In the genomic region with DNA sequence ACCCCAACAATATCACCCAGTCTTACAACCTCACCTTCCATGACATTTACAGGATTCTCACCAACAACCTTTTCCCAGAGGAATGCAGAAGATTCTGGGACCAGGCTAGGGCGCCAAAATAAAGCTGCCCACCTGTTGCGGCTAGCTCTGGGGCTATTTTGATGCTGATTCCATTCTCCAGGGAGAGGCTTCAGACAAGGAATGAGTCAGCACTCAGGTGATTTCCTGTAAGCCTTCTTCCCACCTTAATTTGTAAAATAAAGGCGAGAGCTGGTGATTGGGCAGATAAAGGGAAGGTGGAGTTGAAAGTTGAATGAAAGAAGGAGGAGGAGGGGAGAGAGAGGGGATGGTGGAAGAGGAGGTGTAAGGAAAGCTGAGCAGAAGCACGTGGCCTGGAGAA, we compare ENCODE assay signal across 26 mouse cellular contexts. TPM values are rescaled to one million over a fixed set of nuclear protein-coding genes. Genes with fewer than 3 reads are reported as not detected.
DNase-seq lines count a peak whose midpoint lies in the region; TF ChIP-seq lines count a peak whose summit lies in the region.
"Had no signal": no experiment of that assay in that cellular context is flagged by ENCODE, and none has a peak within 500 bp of the region (broad histone marks: within the 10 kb centered on the region; RNA-seq: fewer than 3 reads in every experiment).

No protein-coding gene starts in this region.

- H3K4me3 ChIP-seq in ES-Bruce4 (ENCODE audit: low read depth, low read length), result no peak overlapping the region
- H3K4me3 ChIP-seq in ES-E14 (ENCODE audit: insufficient read depth in 1 of 2, low read depth in 1 of 2, low read length in 2 of 2, poor library complexity in 1 of 2, severe bottlenecking in 1 of 2), result no peak overlapping the region
- no peak overlapping the region for H3K4me3 ChIP-seq in kidney, adult 2 months (ENCODE audit: insufficient read depth, low read depth, low read length)
- H3K4me3 ChIP-seq: embryonic facial prominence, embryonic 10.5 days; embryonic facial prominence, embryonic 12.5 days; forebrain, embryonic 13.5 days; forebrain, embryonic 15.5 days had no signal

- TF ChIP-seq POLR2A in ES-Bruce4 (IDR thresholded peaks at IDR 0.05; ENCODE audit: insufficient read depth, low read length), result no peak
- no peak for TF ChIP-seq POLR2A in kidney, adult 2 months (IDR thresholded peaks at IDR 0.05; ENCODE audit: low read depth, low read length)

- H3K4me1 ChIP-seq in ES-Bruce4 (ENCODE audit: control insufficient read depth, insufficient read depth, low read length), result peaks cover 3% of the 10 kb centered on the region
- no peaks in the 10 kb centered on the region for H3K4me1 ChIP-seq in ES-E14 (ENCODE audit: control insufficient read depth in 2 of 2, insufficient read depth in 2 of 2, low read length in 2 of 2, poor library complexity in 1 of 2)
- no peaks in the 10 kb centered on the region for H3K4me1 ChIP-seq in kidney, adult 2 months (ENCODE audit: control insufficient read depth, insufficient read depth, low read length)
- H3K4me1 ChIP-seq: embryonic facial prominence, embryonic 10.5 days; embryonic facial prominence, embryonic 12.5 days; forebrain, embryonic 13.5 days; forebrain, embryonic 15.5 days had no signal

- no peaks in the 10 kb centered on the region for H3K36me3 ChIP-seq in ES-Bruce4 (ENCODE audit: control insufficient read depth, insufficient read depth, low read length, poor library complexity, severe bottlenecking)
- H3K36me3 ChIP-seq in ES-E14 (ENCODE audit: control insufficient read depth, insufficient read depth, low read length, poor library complexity, severe bottlenecking), result no peaks in the 10 kb centered on the region
- H3K36me3 ChIP-seq in kidney, adult 2 months (ENCODE audit: control insufficient read depth, insufficient read depth, low read length), result no peaks in the 10 kb centered on the region
- H3K36me3 ChIP-seq: embryonic facial prominence, embryonic 10.5 days; embryonic facial prominence, embryonic 12.5 days; forebrain, embryonic 15.5 days had no signal

- 61% methylated on average over 4 of the region's 4 CpGs for WGBS in kidney, adult 2 months

- H3K27ac ChIP-seq in ES-Bruce4 (ENCODE audit: insufficient read depth, low read length) (peak overlapping the region; percentile 96), ES-E14 (ENCODE audit: insufficient read depth, low read depth, low read length, poor library complexity, severe bottlenecking) (peak overlapping the region; percentile 59)
- H3K27ac ChIP-seq in kidney, adult 2 months (ENCODE audit: insufficient read depth, low read depth, low read length), result no peak overlapping the region
- H3K27ac ChIP-seq: embryonic facial prominence, embryonic 10.5 days; embryonic facial prominence, embryonic 12.5 days; forebrain, embryonic 13.5 days; forebrain, embryonic 15.5 days had no signal

- in situ Hi-C loops in ES-E14 (cut with MboI; ENCODE audit: low sequenced_read_pairs in 2 of 2, unreplicated experiment in 2 of 2), result no loop called here

- H3K9ac ChIP-seq in ES-Bruce4 (ENCODE audit: low read depth, poor library complexity, severe bottlenecking), result no peak overlapping the region
- H3K9ac ChIP-seq in ES-E14 (ENCODE audit: insufficient read depth, low read depth, low read length, poor library complexity, severe bottlenecking), result no peak overlapping the region
- H3K9ac ChIP-seq: embryonic facial prominence, embryonic 12.5 days; forebrain, embryonic 13.5 days; forebrain, embryonic 15.5 days; forebrain, postnatal 0 days had no signal

- DNase-seq in ES-E14 (ENCODE audit: low read depth, low spot score), result no peak
- peak; percentile 81 for DNase-seq in ZHBTc4 (ENCODE audit: low read depth, low spot score)
- no peak for DNase-seq in urinary bladder, postnatal 4 days (ENCODE audit: low spot score in 2 of 2)
- no peak for DNase-seq in right cerebral cortex, adult 2 months (ENCODE audit: low spot score in 2 of 2)
- DNase-seq in kidney, adult 2 months, result no peak
- DNase-seq: adrenal gland, adult 2 months; adrenal gland, postnatal 10 days; adrenal gland, postnatal 25 days; cerebellum, adult 11 months; cerebellum, adult 18-20 months; cerebellum, adult 9-10 months; cerebellum, postnatal 10 days; cerebellum, postnatal 25 days; forebrain, postnatal 0 days had no signal

- TF ChIP-seq EP300 in ES-Bruce4 (IDR thresholded peaks at IDR 0.05; ENCODE audit: insufficient read depth, low read depth, low read length), result peak; percentile 74

- H3K9me3 ChIP-seq in ES-Bruce4 (replicated peaks; ENCODE audit: control insufficient read depth, insufficient read depth, low read length, poor library complexity, severe bottlenecking) (peaks cover 20% of the 10 kb centered on the region), ES-E14 (ENCODE audit: control insufficient read depth, insufficient read depth, low read depth, low read length) (no peaks in the 10 kb centered on the region)
- H3K9me3 ChIP-seq: forebrain, embryonic 13.5 days; forebrain, embryonic 15.5 days had no signal

- no peaks in the 10 kb centered on the region for H3K27me3 ChIP-seq in ES-Bruce4 (ENCODE audit: control insufficient read depth, insufficient read depth, low read length, poor library complexity, severe bottlenecking)
- no peaks in the 10 kb centered on the region for H3K27me3 ChIP-seq in kidney, adult 2 months (replicated peaks; ENCODE audit: control insufficient read depth, insufficient read depth, low read length)
- H3K27me3 ChIP-seq: embryonic facial prominence, embryonic 12.5 days; forebrain, embryonic 15.5 days had no signal

- TF ChIP-seq CTCF in ES-Bruce4 (IDR thresholded peaks at IDR 0.05; ENCODE audit: low read depth, low read length), result no peak
- TF ChIP-seq CTCF in kidney, adult 2 months (conservative IDR thresholded peaks at IDR 0.05; ENCODE audit: insufficient read depth, insufficient read length, low read depth, low read length), result no peak

TF ChIP-seq in ES-E14, 5 proteins besides CTCF, POLR2A, EP300 and RAD21:
- TF ChIP-seq CHD2 (IDR thresholded peaks at IDR 0.05; ENCODE audit: low read depth, low read length), result no peak
- TF ChIP-seq HCFC1 (IDR thresholded peaks at IDR 0.05; ENCODE audit: borderline replicate concordance, insufficient read depth, low read length), result no peak
- TF ChIP-seq MAFK (IDR thresholded peaks at IDR 0.05; ENCODE audit: insufficient read depth, low read depth, low read length), result peak; percentile 72; the same call in 1 of the 2 replicates
TF ChIP-seq in ES-E14: peak in this region for 1.

RNA-seq across cellular contexts. Expression of gene Clec11a, which starts 15.3 kb away (rescaled TPM):
- 0.75 and 0.87 TPM in 2 replicates for polyA plus RNA-seq in ES-Bruce4 (2011; ENCODE audit: insufficient read depth, insufficient read length, low read depth, missing spikeins)
- total RNA-seq in ES-E14 (2012; rRNA removed), result 2.2 TPM in 2 replicates
- 6.4 and 8.1 TPM in 2 replicates for polyA plus RNA-seq in kidney, adult 2 months (2012; rRNA removed)

RNA-seq across cellular contexts. Expression of gene Shank1, which starts 18.6 kb away (rescaled TPM):
- polyA plus RNA-seq in ES-Bruce4 (2011; ENCODE audit: insufficient read depth, insufficient read length, low read depth, missing spikeins), result 2.5 and 3.4 TPM in 2 replicates
- total RNA-seq in ES-E14 (2012; rRNA removed), result 1.0 and 1.5 TPM in 2 replicates
- 0.43 and 0.66 TPM in 2 replicates for polyA plus RNA-seq in kidney, adult 2 months (2012; rRNA removed)

RNA-seq across cellular contexts. Expression of gene Gm15517, which starts 30.2 kb away (rescaled TPM):
- not detected in 2 replicates for polyA plus RNA-seq in ES-Bruce4 (2011; ENCODE audit: insufficient read depth, insufficient read length, low read depth, missing spikeins)
- total RNA-seq in ES-E14 (2012; rRNA removed), result 1.4 TPM in 1 of 2 replicates, not detected in the other
- not detected in 2 replicates for polyA plus RNA-seq in kidney, adult 2 months (2012; rRNA removed)
- total RNA-seq: adrenal gland, adult 2 months; adrenal gland, postnatal 10 days; adrenal gland, postnatal 25 days; adrenal gland, postnatal 4 days; forebrain, postnatal 0 days; MEL had no signal
- polyA plus RNA-seq: adrenal gland, adult 2 months; C2C12; cortical plate, adult 2 months; embryonic facial prominence, embryonic 10.5 days; embryonic facial prominence, embryonic 12.5 days; embryonic facial prominence, embryonic 14.5 days; forebrain, embryonic 11.5 days; forebrain, embryonic 13.5 days; forebrain, embryonic 15.5 days; forebrain, postnatal 0 days had no signal

RNA-seq across cellular contexts. Expression of gene Acp4, which starts 34.2 kb away (rescaled TPM):
- polyA plus RNA-seq in ES-Bruce4 (2011; ENCODE audit: insufficient read depth, insufficient read length, low read depth, missing spikeins), result not detected in 2 replicates
- 0.18 and 0.58 TPM in 2 replicates for total RNA-seq in ES-E14 (2012; rRNA removed)
- not detected in 2 replicates for polyA plus RNA-seq in kidney, adult 2 months (2012; rRNA removed)
- total RNA-seq: adrenal gland, adult 2 months; adrenal gland, postnatal 10 days; adrenal gland, postnatal 25 days; adrenal gland, postnatal 4 days; forebrain, postnatal 0 days had no signal
- polyA plus RNA-seq: adrenal gland, adult 2 months; brain, embryonic 14.5 days; C2C12; cortical plate, adult 2 months; embryonic facial prominence, embryonic 10.5 days; forebrain, embryonic 11.5 days; forebrain, embryonic 15.5 days had no signal

RNA-seq across cellular contexts. Expression of gene 2410002F23Rik, which starts 44.9 kb away (rescaled TPM):
- 76.7 and 89.3 TPM in 2 replicates for polyA plus RNA-seq in ES-Bruce4 (2011; ENCODE audit: insufficient read depth, insufficient read length, low read depth, missing spikeins)
- 127 and 194 TPM in 2 replicates for total RNA-seq in ES-E14 (2012; rRNA removed)
- polyA plus RNA-seq in kidney, adult 2 months (2012; rRNA removed), result 39.4 and 47.9 TPM in 2 replicates
